Mouse (Mus musculus): ENCODE data around the gene Arhgap22. TPM values are rescaled to one million over a fixed set of nuclear protein-coding genes. Genes with fewer than 3 reads are reported as not detected.
A peak's percentile ranks its signal among the peaks of the same experiment; 100 is the strongest.

Gene Arhgap22
- polyA plus RNA-seq, 1 experiment from 2014 or later: 9.3 TPM

- H3K4me3 ChIP-seq: no peak overlapping the region
- H3K36me3 ChIP-seq: no peaks in the 10 kb centered on the region
- peaks cover 28% of the 10 kb centered on the region for H3K4me1 ChIP-seq
- 24% methylated on average over 3 of the region's 3 CpGs for WGBS
- no peak overlapping the region for H3K27ac ChIP-seq
- peak; percentile 91 for DNase-seq (ENCODE audit: low spot score)
- H3K9me3 ChIP-seq: no peaks in the 10 kb centered on the region
- peaks cover 25% of the 10 kb centered on the region; the same call in 1 of the 2 replicates for H3K27me3 ChIP-seq (ENCODE audit: insufficient read depth, poor library complexity, severe bottlenecking)
Observed at GRCm38 (mm10) chr14:33371248-33371647, 157.4 kb downstream of the Arhgap22 start.

- Histone ChIP-seq H3K36me3 (peaks cover 5% of the 10 kb centered on the region; the same call in 1 of the 2 replicates), H3K9me3 (no peaks in the 10 kb centered on the region), H3K27ac (no peak overlapping the region), H3K4me1 (peaks cover 18% of the 10 kb centered on the region), H3K4me3 (no peak overlapping the region), H3K27me3 (ENCODE audit: insufficient read depth, poor library complexity, severe bottlenecking) (0 out of 2 replicates have a peak, but pooled peaks cover 12% of the 10 kb centered on the region)
- 29% methylated on average over 1 of the region's 1 CpGs for WGBS
- peak; percentile 67 for DNase-seq (ENCODE audit: low spot score)
Observed at GRCm38 (mm10) chr14:33373271-33373670, 159.4 kb downstream of the Arhgap22 start.

- Histone ChIP-seq H3K27ac (no peak overlapping the region), H3K36me3 (peaks cover 7% of the 10 kb centered on the region; the same call in 1 of the 2 replicates), H3K4me3 (no peak overlapping the region), H3K9me3 (no peaks in the 10 kb centered on the region), H3K27me3 (ENCODE audit: insufficient read depth, poor library complexity, severe bottlenecking) (0 out of 2 replicates have a peak, but pooled peaks cover 4% of the 10 kb centered on the region), H3K4me1 (peaks cover 18% of the 10 kb centered on the region)
- DNase-seq (ENCODE audit: low spot score): no peak
- WGBS: 88% methylated on average over 1 of the region's 1 CpGs
Observed at GRCm38 (mm10) chr14:33374089-33374488, 160.3 kb downstream of the Arhgap22 start.

GRCm38 (mm10) chr14:33377211-33377610 is 163.4 kb downstream of the Arhgap22 start:
- 88% methylated on average over 3 of the region's 3 CpGs for WGBS
- H3K4me3 ChIP-seq: no peak overlapping the region
- DNase-seq (ENCODE audit: low spot score): no peak
- H3K4me1 ChIP-seq: no peaks in the 10 kb centered on the region
- H3K36me3 ChIP-seq: peaks cover 14% of the 10 kb centered on the region
- H3K27me3 ChIP-seq (ENCODE audit: insufficient read depth, poor library complexity, severe bottlenecking): no peaks in the 10 kb centered on the region
- no peak overlapping the region for H3K27ac ChIP-seq
- H3K9me3 ChIP-seq: no peaks in the 10 kb centered on the region

- no peak overlapping the region for H3K4me3 ChIP-seq
- peaks cover 28% of the 10 kb centered on the region for H3K36me3 ChIP-seq
- no peak for DNase-seq (ENCODE audit: low spot score)
- H3K27ac ChIP-seq: no peak overlapping the region
- no peaks in the 10 kb centered on the region for H3K4me1 ChIP-seq
- no peaks in the 10 kb centered on the region for H3K27me3 ChIP-seq (ENCODE audit: insufficient read depth, poor library complexity, severe bottlenecking)
- H3K9me3 ChIP-seq: no peaks in the 10 kb centered on the region
- 82% methylated on average over 5 of the region's 5 CpGs for WGBS
Observed at GRCm38 (mm10) chr14:33378723-33379122, 164.9 kb downstream of the Arhgap22 start.

- Histone ChIP-seq H3K4me1 (no peaks in the 10 kb centered on the region), H3K27me3 (ENCODE audit: insufficient read depth, poor library complexity, severe bottlenecking) (no peaks in the 10 kb centered on the region), H3K27ac (no peak overlapping the region), H3K9me3 (no peaks in the 10 kb centered on the region), H3K4me3 (no peak overlapping the region), H3K36me3 (peaks cover 35% of the 10 kb centered on the region)
- WGBS: 84% methylated on average over 6 of the region's 6 CpGs
- no peak for DNase-seq (ENCODE audit: low spot score)
Observed at GRCm38 (mm10) chr14:33380830-33381457, 167.1 kb downstream of the Arhgap22 start.

GRCm38 (mm10) chr14:33398065-33398860 is 184.4 kb downstream of the Arhgap22 start:
- 84% methylated on average over 5 of the region's 5 CpGs for WGBS
- Histone ChIP-seq H3K27me3 (ENCODE audit: insufficient read depth, poor library complexity, severe bottlenecking) (no peaks in the 10 kb centered on the region), H3K9me3 (no peaks in the 10 kb centered on the region)

GRCm38 (mm10) chr14:33400019-33400418 is 186.2 kb downstream of the Arhgap22 start:
- Histone ChIP-seq H3K27ac (no peak overlapping the region), H3K4me1 (no peaks in the 10 kb centered on the region), H3K4me3 (no peak overlapping the region), H3K27me3 (ENCODE audit: insufficient read depth, poor library complexity, severe bottlenecking) (no peaks in the 10 kb centered on the region), H3K9me3 (no peaks in the 10 kb centered on the region), H3K36me3 (peaks cover 13% of the 10 kb centered on the region)
- WGBS: 91% methylated on average over 3 of the region's 3 CpGs
- no peak for DNase-seq (ENCODE audit: low spot score)

More at GRCm38 (mm10) chr14:33398065-33398860, 184.4 kb downstream of the Arhgap22 start:
- H3K4me1 ChIP-seq: no peaks in the 10 kb centered on the region
- H3K36me3 ChIP-seq: peaks cover 13% of the 10 kb centered on the region
- DNase-seq (ENCODE audit: low spot score): no peak
- H3K27ac ChIP-seq: no peak overlapping the region
- no peak overlapping the region for H3K4me3 ChIP-seq

GRCm38 (mm10) chr14:33402331-33402730 is 188.5 kb downstream of the Arhgap22 start:
- DNase-seq (ENCODE audit: low spot score): no peak
- Histone ChIP-seq H3K4me3 (no peak overlapping the region), H3K27ac (no peak overlapping the region), H3K36me3 (peaks cover 13% of the 10 kb centered on the region), H3K27me3 (ENCODE audit: insufficient read depth, poor library complexity, severe bottlenecking) (no peaks in the 10 kb centered on the region), H3K4me1 (no peaks in the 10 kb centered on the region), H3K9me3 (no peaks in the 10 kb centered on the region)
- 90% methylated on average over 1 of the region's 1 CpGs for WGBS

GRCm38 (mm10) chr14:33415746-33416145 is 201.9 kb downstream of the Arhgap22 start:
- Histone ChIP-seq H3K4me1 (peaks cover 5% of the 10 kb centered on the region; the same call in 1 of the 2 replicates), H3K27me3 (ENCODE audit: insufficient read depth, poor library complexity, severe bottlenecking) (no peaks in the 10 kb centered on the region), H3K9me3 (no peaks in the 10 kb centered on the region), H3K27ac (no peak overlapping the region), H3K36me3 (0 out of 2 replicates have a peak, but pooled peaks cover 5% of the 10 kb centered on the region), H3K4me3 (no peak overlapping the region)
- WGBS: 82% methylated on average over 1 of the region's 1 CpGs
- DNase-seq (ENCODE audit: low spot score): no peak

- WGBS: 92% methylated on average over 3 of the region's 3 CpGs
- H3K27ac ChIP-seq: no peak overlapping the region
Observed at GRCm38 (mm10) chr14:33418311-33418909, 204.6 kb downstream of the Arhgap22 start.

More at GRCm38 (mm10) chr14:33418311-33418909, 204.6 kb downstream of the Arhgap22 start:
- Histone ChIP-seq H3K27me3 (ENCODE audit: insufficient read depth, poor library complexity, severe bottlenecking) (no peaks in the 10 kb centered on the region), H3K4me3 (no peak overlapping the region), H3K4me1 (peaks cover 7% of the 10 kb centered on the region; the same call in 1 of the 2 replicates), H3K36me3 (no peaks in the 10 kb centered on the region), H3K9me3 (no peaks in the 10 kb centered on the region)
- DNase-seq (ENCODE audit: low spot score): no peak
